Mouse (Mus musculus): ENCODE results near the gene Fau. TPM values are rescaled to one million over a fixed set of nuclear protein-coding genes. Genes with fewer than 3 reads are reported as not detected.
A peak's percentile ranks its signal among the peaks of the same experiment; 100 is the strongest.
"Not testable (repeated sequence)": the region's sequence is repeated elsewhere in the genome, so short reads cannot be mapped to it uniquely, and the experiment has no call there.

The Fau gene
- total and polyA plus RNA-seq, 2 experiments from 2014 or later = 610 to 1,178 TPM

DNA sequence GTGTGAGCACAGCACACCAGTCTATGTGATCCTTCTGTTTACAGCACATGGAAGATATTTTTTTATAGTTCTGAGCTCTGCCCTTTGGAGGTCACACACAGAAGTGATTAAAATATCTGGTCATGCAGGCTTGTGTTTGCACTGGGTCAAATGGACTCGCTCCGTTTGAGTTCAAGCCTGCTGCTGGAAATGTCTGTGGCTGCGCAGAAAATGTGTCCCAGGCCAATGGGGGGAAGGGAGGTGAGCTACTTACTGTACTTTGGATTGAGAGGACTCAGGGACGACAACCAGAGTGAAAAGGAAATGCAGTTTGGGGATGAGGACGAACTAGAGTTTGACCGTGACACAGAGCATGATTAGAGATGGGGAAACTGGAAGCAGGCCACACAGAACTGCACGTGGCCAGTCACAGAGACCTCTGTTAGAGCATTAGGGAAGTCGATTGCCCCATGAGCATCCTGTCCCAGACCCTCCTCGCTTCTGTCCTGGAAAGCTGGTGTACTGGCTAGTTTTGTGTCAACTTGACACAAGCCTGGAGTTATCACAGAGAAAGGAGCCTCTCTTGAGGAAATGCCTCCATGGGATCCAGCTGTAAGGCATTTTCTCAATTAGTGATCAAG lies 21.6 kb upstream of the Fau start:
- no peaks in the 10 kb centered on the region for H3K9me3 ChIP-seq (ENCODE audit: low read length)
- H3K27me3 ChIP-seq (ENCODE audit: insufficient read depth, low read length) = no peaks in the 10 kb centered on the region
- H3K4me2 ChIP-seq (ENCODE audit: low read depth) = no peak overlapping the region
- H3K4me1 ChIP-seq (ENCODE audit: insufficient read depth) = no peaks in the 10 kb centered on the region
- H3K27ac ChIP-seq (ENCODE audit: low read depth, low read length) = no peak overlapping the region
- no peak overlapping the region for H3K4me3 ChIP-seq (ENCODE audit: low read depth, low read length)
- no peak overlapping the region for H3K9ac ChIP-seq
- H3K36me3 ChIP-seq (ENCODE audit: insufficient read depth) = no peaks in the 10 kb centered on the region
- DNase-seq (no peak), ATAC-seq (no peak)
- no peak for TF ChIP-seq CTCF (IDR thresholded peaks at IDR 0.05; ENCODE audit: low read depth)
- WGBS = 83% methylated on average over 9 of the region's 9 CpGs

DNA sequence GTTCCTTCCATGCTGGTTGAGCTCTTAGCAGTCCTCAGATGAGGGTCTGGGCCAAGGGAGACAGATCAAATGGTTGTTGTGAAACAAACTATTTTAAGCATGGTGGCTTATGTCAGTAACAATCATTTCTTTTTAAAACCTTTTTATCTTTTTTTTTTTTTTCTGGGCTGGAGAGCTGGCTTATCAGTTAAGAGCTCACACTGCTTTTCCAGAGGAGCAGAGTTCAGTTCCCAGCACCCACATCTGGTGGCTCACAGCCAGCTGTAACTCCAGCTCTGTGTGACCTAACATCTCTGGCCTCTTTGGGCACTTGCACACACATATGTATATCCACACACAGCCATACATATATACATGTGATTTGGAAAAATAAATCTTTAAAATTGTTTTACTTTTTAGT lies 19.9 kb upstream of the Fau start:
- Histone ChIP-seq H3K4me3 (ENCODE audit: low read depth, low read length) (no peak overlapping the region), H3K9me3 (ENCODE audit: low read length) (no peaks in the 10 kb centered on the region), H3K27ac (ENCODE audit: low read depth, low read length) (no peak overlapping the region), H3K36me3 (ENCODE audit: insufficient read depth) (no peaks in the 10 kb centered on the region), H3K4me1 (ENCODE audit: insufficient read depth) (no peaks in the 10 kb centered on the region), H3K4me2 (ENCODE audit: low read depth) (no peak overlapping the region), H3K9ac (no peak overlapping the region), H3K27me3 (ENCODE audit: insufficient read depth, low read length) (no peaks in the 10 kb centered on the region)
- ATAC-seq (no peak), DNase-seq (no peak)
- no peak for TF ChIP-seq CTCF (IDR thresholded peaks at IDR 0.05; ENCODE audit: low read depth)

DNA sequence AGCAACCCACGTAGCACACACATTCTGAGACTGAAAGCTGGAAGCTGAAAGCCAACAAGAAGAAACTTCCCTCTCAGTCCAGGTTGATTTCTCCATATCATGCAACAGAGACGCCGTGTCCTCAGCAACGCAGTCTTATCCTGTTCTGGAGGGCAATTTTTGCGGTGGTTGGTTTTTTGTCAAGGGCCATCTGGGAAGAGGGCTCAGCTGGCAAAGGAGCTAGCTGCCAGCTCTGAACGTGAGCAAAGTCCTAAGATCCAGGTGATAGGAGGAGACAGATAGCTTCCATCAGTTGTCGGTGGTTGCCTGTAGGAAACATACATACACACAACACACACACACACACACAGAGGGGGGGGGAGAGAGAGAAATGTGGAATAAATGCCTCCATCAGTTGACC lies 19.3 kb upstream of the Fau start:
- DNase-seq (no peak), ATAC-seq (no peak)
- no peaks in the 10 kb centered on the region for H3K9me3 ChIP-seq (ENCODE audit: low read length)
- H3K27ac ChIP-seq (ENCODE audit: low read depth, low read length) = no peak overlapping the region
- 76% methylated on average over 7 of the region's 7 CpGs for WGBS
- H3K4me1 ChIP-seq (ENCODE audit: insufficient read depth) = no peaks in the 10 kb centered on the region
- H3K4me2 ChIP-seq (ENCODE audit: low read depth) = no peak overlapping the region
- H3K36me3 ChIP-seq (ENCODE audit: insufficient read depth) = no peaks in the 10 kb centered on the region
- no peak overlapping the region for H3K4me3 ChIP-seq (ENCODE audit: low read depth, low read length)
- H3K27me3 ChIP-seq (ENCODE audit: insufficient read depth, low read length) = no peaks in the 10 kb centered on the region
- no peak overlapping the region for H3K9ac ChIP-seq
- no peak for TF ChIP-seq CTCF (IDR thresholded peaks at IDR 0.05; ENCODE audit: low read depth)

DNA sequence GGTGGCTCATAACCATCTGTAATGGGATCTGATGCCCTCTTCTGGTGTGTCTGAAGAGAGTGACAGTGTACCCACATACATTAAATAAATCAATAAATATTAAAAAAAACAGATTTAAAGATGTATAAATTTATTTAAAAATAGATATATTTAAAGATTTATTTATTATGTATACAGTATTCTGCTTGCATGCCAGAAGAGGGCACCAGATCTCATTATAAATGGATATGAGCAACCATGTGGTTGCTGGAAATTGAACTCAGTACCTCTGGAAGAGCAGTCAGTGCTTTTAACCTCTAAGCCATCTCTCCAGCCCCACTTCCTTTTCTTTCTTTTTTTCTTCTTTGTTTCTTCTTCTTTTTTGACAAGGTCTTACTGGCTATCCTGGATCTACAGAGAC lies 17.6 kb upstream of the Fau start:
- Histone ChIP-seq H3K9ac (no peak overlapping the region), H3K9me3 (ENCODE audit: low read length) (no peaks in the 10 kb centered on the region), H3K4me3 (ENCODE audit: low read depth, low read length) (no peak overlapping the region), H3K4me1 (ENCODE audit: insufficient read depth) (no peaks in the 10 kb centered on the region), H3K4me2 (ENCODE audit: low read depth) (no peak overlapping the region), H3K27me3 (ENCODE audit: insufficient read depth, low read length) (no peaks in the 10 kb centered on the region), H3K27ac (ENCODE audit: low read depth, low read length) (no peak overlapping the region), H3K36me3 (ENCODE audit: insufficient read depth) (no peaks in the 10 kb centered on the region)
- TF ChIP-seq CTCF (IDR thresholded peaks at IDR 0.05; ENCODE audit: low read depth) = no peak
- ATAC-seq (no peak), DNase-seq (no peak)

DNA sequence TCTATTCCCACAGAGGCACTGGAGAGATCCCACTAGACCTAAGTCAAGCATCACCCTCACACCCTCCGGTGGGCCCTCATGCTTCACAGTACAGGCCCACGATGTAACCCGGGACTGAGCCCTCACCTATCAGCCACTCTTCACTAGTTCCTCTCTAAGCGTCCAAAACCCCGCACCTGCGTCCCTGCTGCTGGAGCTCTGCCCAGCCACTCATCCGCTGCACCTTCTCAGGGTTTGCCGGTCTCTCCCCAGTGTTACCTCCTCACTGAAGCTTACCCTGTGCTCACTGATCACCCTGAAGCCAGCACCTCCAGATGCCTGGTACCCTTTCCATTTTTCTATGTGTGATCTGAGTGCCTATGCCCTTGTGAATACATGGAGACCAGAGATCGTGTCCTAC lies 15.4 kb upstream of the Fau start:
- Histone ChIP-seq H3K4me1 (ENCODE audit: insufficient read depth) (peaks cover 5% of the 10 kb centered on the region; the same call in 1 of the 2 replicates), H3K36me3 (ENCODE audit: insufficient read depth) (no peaks in the 10 kb centered on the region), H3K9ac (no peak overlapping the region), H3K9me3 (ENCODE audit: low read length) (no peaks in the 10 kb centered on the region), H3K27ac (ENCODE audit: low read depth, low read length) (no peak overlapping the region), H3K27me3 (ENCODE audit: insufficient read depth, low read length) (no peaks in the 10 kb centered on the region), H3K4me2 (ENCODE audit: low read depth) (no peak overlapping the region), H3K4me3 (ENCODE audit: low read depth, low read length) (no peak overlapping the region)
- ATAC-seq (no peak), DNase-seq (no peak)
- TF ChIP-seq CTCF (IDR thresholded peaks at IDR 0.05; ENCODE audit: low read depth) = no peak
- WGBS = 84% methylated on average over 9 of the region's 9 CpGs

DNA sequence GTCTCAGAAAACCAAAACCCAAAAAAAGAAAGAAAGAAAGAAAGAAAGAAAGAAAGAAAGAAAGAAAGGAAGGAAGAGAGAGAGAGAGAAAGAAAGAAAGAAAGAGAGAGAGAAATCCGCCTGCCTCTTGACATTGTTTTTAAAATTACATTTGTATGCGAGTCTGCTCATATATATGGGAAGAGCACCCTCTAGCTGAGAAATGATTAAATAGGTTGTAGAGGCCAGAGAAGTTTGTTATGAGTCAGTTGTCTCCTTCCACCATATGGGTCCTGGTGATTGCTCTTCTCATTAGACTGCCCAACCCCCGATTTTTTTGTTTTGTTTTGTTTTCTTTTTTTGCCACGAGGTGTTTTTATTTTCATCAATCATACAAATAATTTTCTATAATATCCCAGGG lies 13.5 kb upstream of the Fau start:
- peak; percentile 57 for TF ChIP-seq CTCF (IDR thresholded peaks at IDR 0.05; ENCODE audit: low read depth)
- H3K27ac ChIP-seq (ENCODE audit: low read depth, low read length); H3K36me3 ChIP-seq (ENCODE audit: insufficient read depth); H3K4me3 ChIP-seq (ENCODE audit: low read depth, low read length); ATAC-seq; H3K9ac ChIP-seq; H3K4me2 ChIP-seq (ENCODE audit: low read depth); H3K9me3 ChIP-seq (ENCODE audit: low read length); H3K27me3 ChIP-seq (ENCODE audit: insufficient read depth, low read length): not testable (repeated sequence)
- peak; percentile 56 for DNase-seq
- WGBS = 54% methylated on average over 4 of the region's 4 CpGs
- peaks cover 12% of the 10 kb centered on the region; the same call in 1 of the 2 replicates for H3K4me1 ChIP-seq (ENCODE audit: insufficient read depth)

DNA sequence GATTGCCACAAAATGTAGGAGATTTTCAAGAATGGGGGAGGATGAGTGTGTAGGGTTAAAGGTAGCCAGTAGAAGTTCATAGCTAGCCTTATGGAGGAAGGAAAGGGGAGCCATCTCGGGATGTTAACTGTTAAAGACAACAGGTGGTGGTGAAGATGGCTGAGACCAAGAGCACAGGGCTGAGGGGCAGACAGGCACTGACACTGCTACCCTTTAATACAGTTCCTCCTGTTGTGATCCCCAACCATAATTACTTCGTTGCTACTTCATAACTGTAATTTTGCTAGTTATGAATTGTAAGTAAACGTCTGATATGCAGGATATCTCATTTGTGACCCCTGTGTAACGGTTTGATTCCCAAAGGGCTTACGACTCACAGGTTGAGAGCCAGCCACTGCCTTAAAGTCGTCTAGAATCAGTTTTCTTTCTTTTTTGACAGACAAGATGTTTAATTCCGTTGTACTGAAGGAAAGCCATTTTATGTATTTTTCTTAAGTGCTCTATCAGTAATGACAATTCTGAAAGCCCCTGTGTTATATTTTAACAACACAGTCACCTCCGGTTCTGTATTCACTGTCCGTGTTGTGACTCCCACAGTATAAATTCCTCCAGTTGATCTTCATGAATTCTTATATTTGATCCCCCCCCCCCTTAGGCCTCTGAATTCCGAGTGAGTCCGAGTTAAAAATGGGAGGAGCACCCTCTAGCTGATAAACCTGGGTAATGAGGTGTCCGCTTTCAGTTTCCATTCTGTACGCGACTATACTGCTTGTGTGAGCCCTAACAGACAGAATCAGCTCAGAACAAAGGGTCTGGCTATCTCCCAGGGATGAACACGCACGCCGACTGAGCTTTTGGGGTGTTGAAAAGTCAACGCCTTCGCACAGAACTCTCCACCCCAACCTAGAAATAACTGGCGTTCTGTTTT lies 12.0 kb upstream of the Fau start:
- 18% methylated on average over 20 of the region's 20 CpGs for WGBS
- no peak for DNase-seq
- Histone ChIP-seq H3K36me3 (ENCODE audit: insufficient read depth) (peaks cover 22% of the 10 kb centered on the region), H3K27me3 (ENCODE audit: insufficient read depth, low read length) (no peaks in the 10 kb centered on the region), H3K4me3 (ENCODE audit: low read depth, low read length) (peak overlapping the region; percentile 89), H3K4me1 (ENCODE audit: insufficient read depth) (peaks cover 12% of the 10 kb centered on the region; the same call in 1 of the 2 replicates), H3K27ac (ENCODE audit: low read depth, low read length) (peak overlapping the region; percentile 98), H3K4me2 (ENCODE audit: low read depth) (peak overlapping the region; percentile 95), H3K9me3 (ENCODE audit: low read length) (no peaks in the 10 kb centered on the region), H3K9ac (peak overlapping the region; percentile 90)
- peak; percentile 28 for ATAC-seq
- TF ChIP-seq CTCF (IDR thresholded peaks at IDR 0.05; ENCODE audit: low read depth) = peak; percentile 36; the same call in 1 of the 2 replicates
